Mouse (Mus musculus): ENCODE results near the gene Ppat. TPM values are rescaled to one million over a fixed set of nuclear protein-coding genes. Genes with fewer than 3 reads are reported as not detected.
"Not testable (repeated sequence)": the region's sequence is repeated elsewhere in the genome, so short reads cannot be mapped to it uniquely, and the experiment has no call there.

Ppat gene
- total RNA-seq, 2 experiments from 2014 or later = 17.7 to 18.7 TPM

- DNase-seq = no peak
These were observed 3.6 kb downstream of the Ppat start for GRCm38 (mm10) chr5:76947758-76948157.

GRCm38 (mm10) chr5:76947142-76947541 is 4.2 kb downstream of the Ppat start:
- DNase-seq = no peak

GRCm38 (mm10) chr5:76945678-76946033 is 5.7 kb downstream of the Ppat start:
- DNase-seq = no peak

GRCm38 (mm10) chr5:76944965-76945677 is 6.3 kb downstream of the Ppat start:
- DNase-seq = no peak

GRCm38 (mm10) chr5:76942505-76942904 is 8.9 kb downstream of the Ppat start:
- DNase-seq = no peak

- no peak for DNase-seq
These were observed 9.4 kb downstream of the Ppat start for GRCm38 (mm10) chr5:76941975-76942374.

GRCm38 (mm10) chr5:76939717-76940116 is 11.7 kb downstream of the Ppat start:
- no peak for DNase-seq

- peak; percentile 15 for DNase-seq
These were observed 22.0 kb downstream of the Ppat start for GRCm38 (mm10) chr5:76929180-76929877.

- DNase-seq = peak; percentile 14
These were observed 23.1 kb downstream of the Ppat start for GRCm38 (mm10) chr5:76928124-76928832.

- DNase-seq = no peak
These were observed 27.1 kb downstream of the Ppat start for GRCm38 (mm10) chr5:76924296-76924695.

GRCm38 (mm10) chr5:76923428-76923827 is 27.9 kb downstream of the Ppat start:
- peak; percentile 86 for DNase-seq

GRCm38 (mm10) chr5:76922833-76923232 is 28.5 kb downstream of the Ppat start:
- DNase-seq = no peak

- not testable (repeated sequence) for DNase-seq
These were observed 38.9 kb downstream of the Ppat start for GRCm38 (mm10) chr5:76912522-76912921.

- DNase-seq = no peak
These were observed 40.6 kb downstream of the Ppat start for GRCm38 (mm10) chr5:76910807-76911206.

GRCm38 (mm10) chr5:76906155-76906499 is 45.3 kb downstream of the Ppat start:
- DNase-seq = no peak

- DNase-seq = peak; percentile 92
These were observed 45.8 kb downstream of the Ppat start, which contains the start of gene Aasdh for GRCm38 (mm10) chr5:76905405-76906154. Gene Aasdh (minus strand): TSS chr5:76905514.

GRCm38 (mm10) chr5:76904713-76905404 is 46.5 kb downstream of the Ppat start:
- no peak for DNase-seq

GRCm38 (mm10) chr5:76902131-76902530 is 49.2 kb downstream of the Ppat start:
- DNase-seq = no peak

- DNase-seq = no peak
These were observed 58.3 kb downstream of the Ppat start for GRCm38 (mm10) chr5:76893084-76893483.

- DNase-seq = no peak
These were observed 58.8 kb downstream of the Ppat start for GRCm38 (mm10) chr5:76892608-76893007.

GRCm38 (mm10) chr5:76887011-76887410 is 64.4 kb downstream of the Ppat start:
- DNase-seq = no peak

- no peak for DNase-seq
These were observed 67.3 kb downstream of the Ppat start for GRCm38 (mm10) chr5:76884107-76884506.

Measured in gastrocnemius, postnatal 25 days (tissue).